Mouse (Mus musculus) heart, embryonic 14.5 days (tissue): ENCODE results near the gene Sptbn4. TPM values are rescaled to one million over a fixed set of nuclear protein-coding genes. Genes with fewer than 3 reads are reported as not detected.

Source experiments
- ATAC-seq: fragments of 200-750 bp; cut with Nextera tagmentation; 2 replicates; pipeline ENCODE4 v1.8.0; 2017; ENCODE audit warnings: low read depth, moderate TSS enrichment; ENCODE audit not compliant: insufficient number of reproducible peaks, insufficient read depth, low FRiP score
- H3K27ac ChIP-seq, 2 experiments: fragments of 200-500 bp in 1 of 2; fragments of 300-500 bp in 1 of 2; sonication (generic) in 1 of 2; replicated peaks in 1 of 2; 2 replicates each; pipeline ENCODE4 v1.5.1; 2012 to 2014; ENCODE audit warnings: low read depth in 2 of 2, low read length in 2 of 2, control low read depth in 1 of 2, mild to moderate bottlenecking in 1 of 2, mixed read lengths in 1 of 2; ENCODE audit not compliant: control insufficient read depth in 1 of 2, insufficient read depth in 1 of 2
- H3K27me3 ChIP-seq: fragments of 300-500 bp; sonication (generic); 2 replicates; pipeline ENCODE4 v1.6.1; 2014; ENCODE audit warnings: mild to moderate bottlenecking, low read length, control low read depth; ENCODE audit not compliant: control insufficient read depth, insufficient read depth
- H3K36me3 ChIP-seq: fragments of 300-500 bp; sonication (generic); 2 replicates; pipeline ENCODE4 v1.6.1; 2014; ENCODE audit warnings: mild to moderate bottlenecking, control low read depth, low read length, mixed read lengths; ENCODE audit not compliant: control insufficient read depth, insufficient read depth
- H3K4me1 ChIP-seq, 2 experiments: fragments of 200-500 bp in 1 of 2; fragments of 300-500 bp in 1 of 2; sonication (generic) in 1 of 2; 2 replicates each; pipeline ENCODE4 v1.6.1; 2012 to 2014; ENCODE audit warnings: low read length in 2 of 2, control low read depth in 1 of 2, mixed read lengths in 1 of 2; ENCODE audit not compliant: control insufficient read depth in 2 of 2, insufficient read depth in 2 of 2
- H3K4me2 ChIP-seq: fragments of 300-500 bp; sonication (generic); 2 replicates; pipeline ENCODE4 v1.6.1; 2014; ENCODE audit warnings: mild to moderate bottlenecking, low read length
- H3K4me3 ChIP-seq, 2 experiments: fragments of 200-500 bp in 1 of 2; fragments of 300-500 bp in 1 of 2; sonication (generic) in 1 of 2; 2 replicates each; pipeline ENCODE4 v1.5.1; 2012 to 2014; ENCODE audit warnings: low read length in 2 of 2, mild to moderate bottlenecking in 2 of 2, control low read depth in 1 of 2, low read depth in 1 of 2, moderate library complexity in 1 of 2; ENCODE audit not compliant: control insufficient read depth in 1 of 2, insufficient read depth in 1 of 2
- H3K9ac ChIP-seq: fragments of 300-500 bp; sonication (generic); 2 replicates; pipeline ENCODE4 v1.6.1; 2014; ENCODE audit warnings: mild to moderate bottlenecking, low read length
- H3K9me3 ChIP-seq: fragments of 300-500 bp; sonication (generic); 2 replicates; pipeline ENCODE4 v1.6.1; 2016; ENCODE audit warnings: low read length, control low read depth; ENCODE audit not compliant: control insufficient read depth
- whole genome bisulfite sequencing: fragments of 180-500 bp; shearing (Covaris S2); extraction: QIAGEN DNeasy Blood & Tissue Kit; methylation state at CpG from one replicate; pipeline ENCODE4 v1.1.7; 2014; 5-methylcytosine and 5-hydroxymethylcytosine counted together
- polyA plus RNA-seq: library from polyadenylated mRNA; unstranded; fragments of >200 nt; fragmentation: Nextera tagmentation; extraction: Ambion mirVana; gene quantifications from 2 replicates; pipeline ENCODE4 v1.2.1, GENCODE M21; 2014

Sptbn4 gene
- polyA plus RNA-seq, 1 experiment from 2014 or later: 0.15 TPM

- no peak for ATAC-seq
- no peaks in the 10 kb centered on the region for H3K4me1 ChIP-seq
- no peak overlapping the region for H3K4me3 ChIP-seq
- H3K9ac ChIP-seq: no peak overlapping the region
- WGBS: 83% methylated on average over 4 of the region's 4 CpGs
- H3K9me3 ChIP-seq: no peaks in the 10 kb centered on the region
- H3K27ac ChIP-seq: no peak overlapping the region
- 0 out of 2 replicates have a peak, but pooled peaks cover 4% of the 10 kb centered on the region for H3K36me3 ChIP-seq
- H3K4me2 ChIP-seq: no peak overlapping the region
- H3K27me3 ChIP-seq: no peaks in the 10 kb centered on the region
These were observed 11.1 kb upstream of the Sptbn4 start for GRCm38 (mm10) chr7:27458614-27459013.

DNA sequence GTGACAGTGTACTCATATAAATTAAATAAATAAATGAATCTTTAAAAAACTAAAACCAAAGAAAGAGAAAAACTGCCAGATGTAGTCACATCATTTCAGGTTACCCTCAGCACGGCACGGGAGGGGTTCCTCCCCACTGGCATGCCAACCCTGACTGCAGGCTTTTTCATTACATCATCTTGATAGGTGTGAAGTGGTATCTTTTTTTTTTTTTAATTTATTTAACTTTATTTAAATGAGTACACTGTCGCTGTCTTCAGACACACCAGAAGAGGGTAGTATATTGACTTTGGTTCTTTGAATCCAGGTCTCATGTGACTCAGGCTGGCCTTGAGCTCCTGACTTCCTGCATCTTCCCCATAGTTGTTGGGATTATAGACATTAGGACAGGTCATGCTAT is 7.8 kb upstream of the Sptbn4 start:
- no peak overlapping the region for H3K9ac ChIP-seq
- no peaks in the 10 kb centered on the region for H3K4me1 ChIP-seq
- no peaks in the 10 kb centered on the region for H3K27me3 ChIP-seq
- no peak overlapping the region for H3K4me2 ChIP-seq
- H3K36me3 ChIP-seq: no peaks in the 10 kb centered on the region
- 94% methylated on average over 3 of the region's 3 CpGs for WGBS
- no peak overlapping the region for H3K4me3 ChIP-seq
- no peaks in the 10 kb centered on the region for H3K9me3 ChIP-seq
- ATAC-seq: no peak
- no peak overlapping the region for H3K27ac ChIP-seq

DNA sequence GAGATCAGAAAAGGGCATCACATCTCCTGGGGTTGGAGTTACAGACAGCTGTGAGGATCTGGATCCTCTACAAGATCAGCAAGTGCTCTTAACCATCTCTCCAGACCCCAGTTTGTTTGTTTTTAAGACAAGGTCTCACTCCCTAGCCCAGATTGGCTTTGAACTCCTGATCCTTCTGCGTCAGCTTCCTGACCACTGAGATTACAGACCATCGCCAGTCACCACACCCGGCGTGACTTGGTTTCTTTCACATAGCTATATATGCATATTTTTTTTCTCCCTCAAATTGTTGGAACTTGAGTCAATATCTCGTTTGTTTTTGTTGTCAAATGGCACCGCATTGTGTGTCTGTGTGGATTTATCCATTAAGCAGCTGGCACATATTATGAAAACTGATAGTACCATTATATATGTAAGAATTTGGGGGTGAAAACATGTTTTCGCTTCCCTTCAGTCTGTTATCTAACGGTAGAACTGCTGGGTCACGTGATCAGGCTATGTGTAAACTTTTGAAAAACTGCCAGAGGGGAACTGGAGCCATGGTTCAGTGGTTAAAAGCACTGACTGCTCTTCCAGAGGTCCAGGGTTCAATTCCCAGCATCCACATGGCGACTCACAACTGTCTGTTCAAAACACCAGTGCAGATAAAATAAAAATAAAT is 7.1 kb upstream of the Sptbn4 start:
- H3K9ac ChIP-seq: no peak overlapping the region
- H3K4me3 ChIP-seq: no peak overlapping the region
- no peak overlapping the region for H3K4me2 ChIP-seq
- H3K36me3 ChIP-seq: no peaks in the 10 kb centered on the region
- no peaks in the 10 kb centered on the region for H3K9me3 ChIP-seq
- no peak for ATAC-seq
- no peak overlapping the region for H3K27ac ChIP-seq
- no peaks in the 10 kb centered on the region for H3K27me3 ChIP-seq
- H3K4me1 ChIP-seq: no peaks in the 10 kb centered on the region
- WGBS: 57% methylated on average over 10 of the region's 10 CpGs

- Histone ChIP-seq H3K4me1 (peaks cover 5 to 9% of the 10 kb centered on the region in 2 experiments; a peak in 2 of 4 replicates), H3K9ac (no peak overlapping the region), H3K4me3 (no peak overlapping the region), H3K36me3 (no peaks in the 10 kb centered on the region), H3K27ac (no peak overlapping the region), H3K4me2 (no peak overlapping the region), H3K27me3 (no peaks in the 10 kb centered on the region), H3K9me3 (no peaks in the 10 kb centered on the region)
- ATAC-seq: no peak
- 57% methylated on average over 13 of the region's 13 CpGs for WGBS
These were observed 4.8 kb upstream of the Sptbn4 start for GRCm38 (mm10) chr7:27452206-27452770.

GRCm38 (mm10) chr7:27451359-27451758 is 3.9 kb upstream of the Sptbn4 start:
- peaks cover 5 to 18% of the 10 kb centered on the region in 2 experiments; a peak in 3 of 4 replicates for H3K4me1 ChIP-seq
- WGBS: 93% methylated on average over 2 of the region's 2 CpGs
- no peak overlapping the region for H3K27ac ChIP-seq
- no peaks in the 10 kb centered on the region for H3K9me3 ChIP-seq
- peaks cover 5% of the 10 kb centered on the region; the same call in 1 of the 2 replicates for H3K27me3 ChIP-seq
- H3K4me3 ChIP-seq: no peak overlapping the region
- H3K9ac ChIP-seq: no peak overlapping the region
- no peak overlapping the region for H3K4me2 ChIP-seq
- no peak for ATAC-seq
- H3K36me3 ChIP-seq: no peaks in the 10 kb centered on the region

GRCm38 (mm10) chr7:27449256-27449862 is 1.9 kb upstream of the Sptbn4 start:
- WGBS: 57% methylated on average over 10 of the region's 10 CpGs
- no peak overlapping the region; the same call in 1 of the 2 replicates for H3K4me2 ChIP-seq
- H3K4me3 ChIP-seq: no peak overlapping the region

DNA sequence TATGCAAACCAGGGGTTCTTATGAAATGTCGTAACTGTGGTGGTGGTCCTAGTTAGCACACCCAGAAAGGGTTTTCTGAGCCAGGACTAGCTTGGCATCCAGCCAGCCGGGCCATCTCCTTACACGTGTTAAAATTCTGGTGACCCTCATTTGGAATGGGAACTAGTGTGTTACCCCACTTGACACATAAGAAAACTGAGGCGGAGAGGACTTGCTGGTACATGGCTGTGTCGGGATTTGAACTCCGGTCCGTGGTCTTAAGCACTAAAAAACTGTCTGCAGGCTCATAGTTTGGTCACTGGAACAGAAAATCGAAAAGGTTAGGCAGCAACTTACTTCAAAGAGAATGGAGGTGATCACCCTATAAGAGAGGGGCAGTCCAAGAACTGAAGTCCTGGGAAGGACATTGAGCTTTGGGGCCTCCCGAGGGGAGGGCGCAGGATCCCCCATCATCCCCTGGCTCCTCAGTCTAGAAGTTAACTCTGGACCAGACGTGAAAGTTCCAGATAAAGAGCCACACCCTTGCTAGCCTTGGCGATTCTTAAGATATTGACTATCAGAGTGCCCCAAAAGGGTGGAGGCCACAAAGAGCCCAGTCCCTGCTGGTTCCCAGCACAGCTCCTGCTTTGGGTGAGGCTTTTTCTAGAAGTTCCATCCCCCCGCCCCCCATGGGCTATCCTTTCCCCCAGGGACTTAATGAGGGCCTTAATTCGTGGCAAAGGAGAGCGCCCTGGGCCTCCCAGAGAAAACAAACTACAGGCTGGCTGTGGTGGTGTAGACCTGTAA is 1.1 kb upstream of the Sptbn4 start:
- peak overlapping the region; percentile 78 for H3K9ac ChIP-seq
- H3K4me1 ChIP-seq: peaks cover 5 to 23% of the 10 kb centered on the region in 2 experiments; a peak in 3 of 4 replicates
- no peak for ATAC-seq
- no peaks in the 10 kb centered on the region for H3K36me3 ChIP-seq
- WGBS: 44% methylated on average over 15 of the region's 15 CpGs
- no peaks in the 10 kb centered on the region for H3K9me3 ChIP-seq
- peaks cover 26% of the 10 kb centered on the region for H3K27me3 ChIP-seq
- H3K4me3 ChIP-seq: peak overlapping the region; percentile 66 to 73
- peak overlapping the region; percentile 98 for H3K4me2 ChIP-seq
- H3K27ac ChIP-seq: peak overlapping the region in 1 of 2 experiments; percentile 37; a peak in 1 of 4 replicates

More at GRCm38 (mm10) chr7:27449256-27449862, 1.9 kb upstream of the Sptbn4 start:
- H3K4me1 ChIP-seq: peaks cover 5 to 23% of the 10 kb centered on the region in 2 experiments; a peak in 3 of 4 replicates
- no peaks in the 10 kb centered on the region for H3K9me3 ChIP-seq
- H3K36me3 ChIP-seq: no peaks in the 10 kb centered on the region
- peaks cover 24% of the 10 kb centered on the region for H3K27me3 ChIP-seq
- H3K9ac ChIP-seq: no peak overlapping the region; the same call in 1 of the 2 replicates
- 0 out of 4 replicates have a peak overlapping the region, but pooled peaks of 1 of the 2 experiments have one; percentile 6 for H3K27ac ChIP-seq
- no peak for ATAC-seq
